Mouse (Mus musculus) hindbrain, embryonic 16.5 days (tissue): ENCODE results near the gene Scamp2. TPM values are rescaled to one million over a fixed set of nuclear protein-coding genes. Genes with fewer than 3 reads are reported as not detected.

Experiments used
- ATAC-seq: fragments of 200-750 bp; cut with Nextera tagmentation; 2 replicates; pipeline ENCODE4 v1.8.0; 2017; ENCODE audit warnings: moderate TSS enrichment, moderate library complexity
- H3K27ac ChIP-seq: fragments of 300-500 bp; sonication (generic); 2 replicates; pipeline ENCODE4 v1.5.1; 2014; ENCODE audit warnings: low read depth, mild to moderate bottlenecking, control low read depth, low read length, moderate library complexity
- H3K27me3 ChIP-seq: fragments of 300-500 bp; sonication (generic); replicated peaks from 2 replicates; pipeline ENCODE4 v1.6.1; 2014; ENCODE audit warnings: low read length; ENCODE audit not compliant: control insufficient read depth, insufficient read depth
- H3K36me3 ChIP-seq: fragments of 300-500 bp; sonication (generic); 2 replicates; pipeline ENCODE4 v1.6.1; 2014; ENCODE audit warnings: mild to moderate bottlenecking, low read length, moderate library complexity, mixed read lengths; ENCODE audit not compliant: control insufficient read depth, insufficient read depth
- H3K4me1 ChIP-seq: fragments of 300-500 bp; sonication (generic); 2 replicates; pipeline ENCODE4 v1.6.1; 2014; ENCODE audit warnings: low read depth, low read length; ENCODE audit not compliant: control insufficient read depth, insufficient read depth
- H3K4me2 ChIP-seq: fragments of 300-500 bp; sonication (generic); 2 replicates; pipeline ENCODE4 v1.6.1; 2014; ENCODE audit warnings: mild to moderate bottlenecking, low read length, control low read depth, moderate library complexity
- H3K4me3 ChIP-seq: fragments of 300-500 bp; sonication (generic); 2 replicates; pipeline ENCODE4 v1.5.1; 2014; ENCODE audit warnings: mild to moderate bottlenecking, low read length, control low read depth, moderate library complexity
- H3K9ac ChIP-seq: fragments of 300-500 bp; sonication (generic); 2 replicates; pipeline ENCODE4 v1.6.1; 2014; ENCODE audit warnings: low read depth, mild to moderate bottlenecking, control low read depth, low read length, moderate library complexity
- H3K9me3 ChIP-seq: fragments of 300-500 bp; sonication (generic); 2 replicates; pipeline ENCODE4 v1.6.1; 2014; ENCODE audit warnings: mild to moderate bottlenecking, low read length, moderate library complexity; ENCODE audit not compliant: control insufficient read depth
- WGBS: fragments of 180-500 bp; shearing (Covaris S2); extraction: QIAGEN DNeasy Blood & Tissue Kit; methylation state at CpG from one replicate; pipeline ENCODE4 v1.1.7; 2014; 5-methylcytosine and 5-hydroxymethylcytosine counted together
- polyA plus RNA-seq: library from polyadenylated mRNA; unstranded; fragments of >200 nt; fragmentation: Nextera tagmentation; extraction: Ambion mirVana; gene quantifications from 2 replicates; pipeline ENCODE4 v1.2.1, GENCODE M21; 2015

The Scamp2 gene
- 49.4 and 50.1 TPM in 2 replicates for polyA plus RNA-seq

DNA sequence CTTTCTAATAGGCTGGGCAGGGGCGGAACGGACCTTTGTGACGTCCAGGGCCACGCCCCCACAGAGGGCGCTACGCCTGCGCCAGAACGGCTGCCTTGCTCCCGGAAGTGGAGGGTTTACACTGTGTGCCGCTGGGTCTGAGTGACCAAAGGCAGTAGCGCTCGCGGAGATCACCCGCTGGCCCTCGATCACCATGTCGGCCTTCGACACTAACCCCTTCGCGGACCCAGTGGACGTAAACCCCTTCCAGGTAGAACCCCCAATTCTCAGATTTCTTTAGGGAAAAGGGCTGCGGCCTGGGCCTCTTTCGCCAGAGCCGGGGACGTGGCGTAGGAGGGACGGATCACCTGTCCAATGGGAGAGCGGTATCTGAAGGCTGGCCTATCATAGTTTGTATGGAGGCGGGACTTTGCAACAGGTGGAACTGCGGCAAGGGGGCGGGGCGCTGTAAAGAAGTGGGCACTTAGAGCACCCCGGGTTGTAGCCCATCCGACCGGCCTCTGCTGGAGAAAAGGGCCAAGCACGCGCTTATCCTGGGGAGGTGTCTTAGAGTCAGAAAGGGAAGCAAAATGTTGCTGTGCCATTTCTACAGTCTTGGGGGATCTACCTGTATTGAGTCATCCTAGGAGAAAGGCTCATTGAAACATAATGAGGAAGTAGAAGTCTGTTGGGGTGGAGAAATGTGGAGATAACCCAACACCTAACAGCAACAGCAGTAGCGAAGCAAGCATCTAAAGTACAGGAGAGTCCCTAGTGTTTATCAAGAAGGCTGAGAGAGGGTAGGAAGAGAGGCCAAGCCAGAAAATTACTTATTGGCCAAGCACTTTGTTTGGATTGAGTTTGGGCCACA is at the start of gene Scamp2:
Gene Scamp2, plus strand, starts transcription at position 83 of the 850 bp plus-strand sequence.
- peak within 1 kb of the TSS; percentile 62 for H3K4me3 ChIP-seq
- 1% methylated on average over 37 of the region's 37 CpGs for WGBS
- peak within 1 kb of the TSS; percentile 72 for H3K9ac ChIP-seq
- peaks cover 22% of the 10 kb centered on the region for H3K4me1 ChIP-seq
- peak within 1 kb of the TSS; percentile 87 for H3K27ac ChIP-seq
- peak within 1 kb of the TSS; percentile 86 for H3K4me2 ChIP-seq
- no peaks in the 10 kb centered on the region; the same call in 1 of the 2 replicates for H3K27me3 ChIP-seq
- H3K36me3 ChIP-seq: no peaks in the 10 kb centered on the region
- ATAC-seq: peak; percentile 100
- no peaks in the 10 kb centered on the region for H3K9me3 ChIP-seq

DNA sequence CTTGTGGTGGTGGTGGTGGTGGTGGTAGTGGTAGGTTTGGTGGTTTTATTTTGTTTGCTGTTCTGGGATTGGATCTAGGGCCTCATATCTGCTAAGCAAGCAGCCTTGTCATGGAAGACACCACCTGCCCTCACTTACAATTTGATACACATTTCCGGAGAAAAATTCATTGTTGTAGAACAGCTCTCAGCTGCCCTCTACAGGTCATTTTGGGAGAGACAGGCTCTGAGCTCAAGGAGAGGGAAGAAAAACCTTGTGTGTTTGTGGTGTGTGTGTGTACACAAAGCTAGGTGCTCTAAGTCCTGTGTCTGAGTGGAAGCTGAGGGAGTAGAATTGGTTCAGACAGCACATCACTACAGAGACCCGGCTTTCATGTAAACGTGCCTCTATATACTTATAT is 43.6 kb upstream of the Scamp2 start:
- no peak for ATAC-seq
- Histone ChIP-seq H3K4me1 (peaks cover 4% of the 10 kb centered on the region), H3K36me3 (no peaks in the 10 kb centered on the region), H3K9ac (no peak overlapping the region; the same call in 1 of the 2 replicates), H3K9me3 (no peaks in the 10 kb centered on the region), H3K4me3 (no peak overlapping the region), H3K4me2 (no peak overlapping the region), H3K27ac (peak overlapping the region; percentile 48; the same call in 1 of the 2 replicates), H3K27me3 (no peaks in the 10 kb centered on the region)
- WGBS: 6% methylated on average over 3 of the region's 3 CpGs

DNA sequence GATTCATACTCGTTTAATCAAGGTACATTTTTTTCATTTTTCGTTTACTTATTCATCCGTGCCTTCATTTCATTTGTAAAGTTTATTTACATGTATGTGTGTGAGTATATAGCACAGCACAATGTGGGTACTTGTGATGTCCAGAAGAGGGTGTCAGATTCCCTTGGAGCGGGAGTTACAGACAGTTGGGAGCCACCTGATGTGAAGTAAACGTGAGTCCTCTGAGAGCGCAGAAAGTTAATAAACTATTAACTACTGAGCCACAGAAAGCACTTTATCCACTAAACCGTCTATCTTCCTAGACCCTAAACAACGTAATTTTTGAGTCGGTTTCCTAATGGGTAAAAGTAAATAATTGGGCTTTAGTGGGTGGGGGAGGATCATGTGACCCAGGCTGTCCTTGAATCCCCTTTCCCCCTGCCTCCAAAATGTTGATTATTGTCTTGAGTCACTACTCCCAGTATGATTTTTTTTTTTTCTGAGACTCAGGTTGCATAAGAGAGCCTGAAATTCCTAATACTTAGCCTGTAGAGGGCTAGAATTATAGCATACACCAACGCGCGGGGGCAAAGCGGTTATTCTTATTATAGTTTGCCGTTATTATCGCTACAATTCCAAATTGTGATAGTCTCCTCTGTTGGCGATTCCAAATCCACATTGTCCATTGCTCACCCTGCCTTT is 40.2 kb upstream of the Scamp2 start:
- 25% methylated on average over 16 of the region's 16 CpGs for WGBS
- H3K27ac ChIP-seq: peak overlapping the region; percentile 95
- H3K36me3 ChIP-seq: no peaks in the 10 kb centered on the region
- H3K9me3 ChIP-seq: no peaks in the 10 kb centered on the region
- peaks cover 24% of the 10 kb centered on the region for H3K4me1 ChIP-seq
- peak overlapping the region; percentile 79 for H3K4me2 ChIP-seq
- peak overlapping the region; percentile 98 for H3K4me3 ChIP-seq
- H3K27me3 ChIP-seq: no peaks in the 10 kb centered on the region
- peak; percentile 57 for ATAC-seq
- peak overlapping the region; percentile 98 for H3K9ac ChIP-seq

DNA sequence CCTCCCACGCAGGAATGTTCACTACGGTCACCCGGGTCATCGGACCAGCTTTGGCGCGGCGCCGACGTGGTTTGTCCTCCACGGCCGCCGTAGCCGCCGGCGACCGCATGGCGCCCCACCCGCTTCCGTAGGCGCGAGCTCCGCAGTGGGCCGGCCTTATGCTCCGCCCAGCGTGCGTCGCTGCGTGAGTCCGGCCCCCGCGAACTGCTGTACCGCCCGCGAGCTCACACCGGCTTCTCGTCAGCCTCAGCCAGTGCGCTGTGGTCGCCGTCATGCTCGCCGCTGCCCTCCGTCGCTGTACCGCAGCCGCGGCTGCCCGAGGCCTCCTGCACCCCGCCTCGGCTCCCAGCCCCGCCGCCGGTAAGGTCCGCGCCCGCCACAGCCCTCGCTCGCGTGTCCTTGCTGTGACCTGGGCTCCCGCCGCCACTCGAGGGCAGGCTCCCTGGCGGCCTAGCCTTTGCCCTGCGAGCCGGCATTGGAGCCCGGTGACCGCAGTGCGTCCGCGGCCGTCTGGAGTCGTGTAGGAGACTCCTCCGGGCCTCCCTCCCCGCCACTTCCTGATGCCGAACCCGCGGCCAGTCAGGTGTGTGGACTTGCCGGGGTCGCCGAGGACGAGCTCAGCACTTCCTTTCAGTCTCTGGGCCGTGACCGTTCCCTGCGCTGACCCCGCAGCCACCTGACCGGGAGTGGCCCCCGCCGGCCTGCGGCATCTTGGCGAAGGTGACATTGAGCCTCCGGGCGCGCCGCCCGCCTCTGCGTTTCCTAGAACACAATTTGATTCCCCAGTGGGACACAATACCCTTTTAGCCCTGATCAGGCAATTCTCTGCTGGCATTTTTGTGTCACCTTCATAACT is 39.5 kb upstream of the Scamp2 start, which contains the start of gene Cox5a:
Gene Cox5a, plus strand, starts transcription at position 219 of the 856 bp plus-strand sequence.
- Histone ChIP-seq H3K4me1 (peaks cover 26% of the 10 kb centered on the region), H3K27me3 (no peaks in the 10 kb centered on the region), H3K4me3 (peak within 1 kb of the TSS; percentile 98), H3K27ac (peak within 1 kb of the TSS; percentile 95), H3K36me3 (no peaks in the 10 kb centered on the region), H3K4me2 (peak within 1 kb of the TSS; percentile 79), H3K9ac (peak within 1 kb of the TSS; percentile 98), H3K9me3 (no peaks in the 10 kb centered on the region)
- WGBS: under 1% methylated on average over 95 of the region's 95 CpGs
- peak; percentile 96 for ATAC-seq

DNA sequence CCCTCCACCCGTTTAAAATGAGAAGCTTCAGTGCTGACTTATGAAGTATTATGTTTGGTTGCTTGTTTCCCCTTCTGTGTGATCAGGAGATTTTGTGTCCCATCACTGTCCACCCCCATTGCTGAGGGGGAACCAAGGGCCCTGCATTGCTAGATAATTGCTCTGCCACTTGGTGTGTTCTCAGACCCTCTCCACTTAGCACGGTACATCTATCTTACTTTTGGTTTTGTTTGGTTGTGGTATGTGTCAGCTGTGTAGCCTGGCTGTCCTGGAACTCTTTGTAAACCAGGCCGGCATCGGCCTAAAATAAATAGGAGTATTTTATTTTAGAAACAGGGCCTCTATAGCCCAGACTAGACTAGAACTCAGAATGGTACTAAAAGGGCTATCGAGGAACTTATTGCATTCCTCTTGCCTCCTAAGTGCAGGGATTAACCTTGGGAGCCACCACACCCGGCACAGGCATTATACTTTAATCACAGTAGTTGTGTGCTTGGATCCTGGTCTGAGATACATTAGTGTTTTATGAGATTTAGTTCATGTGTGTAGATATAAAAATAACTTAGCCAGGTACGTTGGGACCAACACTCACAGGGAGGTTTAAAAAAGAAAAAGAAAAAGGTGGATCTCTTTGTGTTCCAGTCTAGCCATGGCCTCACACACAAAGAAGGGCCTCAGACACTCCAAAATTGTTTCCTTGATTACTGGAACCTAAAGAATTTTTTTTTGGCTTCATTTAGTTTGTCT is 38.5 kb upstream of the Scamp2 start:
- H3K27ac ChIP-seq: peak overlapping the region; percentile 95; the same call in 1 of the 2 replicates
- H3K9me3 ChIP-seq: no peaks in the 10 kb centered on the region
- H3K36me3 ChIP-seq: no peaks in the 10 kb centered on the region
- no peaks in the 10 kb centered on the region for H3K27me3 ChIP-seq
- 39% methylated on average over 7 of the region's 7 CpGs for WGBS
- peak overlapping the region; percentile 79 for H3K4me2 ChIP-seq
- ATAC-seq: no peak
- H3K4me3 ChIP-seq: peak overlapping the region; percentile 98
- H3K4me1 ChIP-seq: peaks cover 25% of the 10 kb centered on the region
- H3K9ac ChIP-seq: peak overlapping the region; percentile 98

DNA sequence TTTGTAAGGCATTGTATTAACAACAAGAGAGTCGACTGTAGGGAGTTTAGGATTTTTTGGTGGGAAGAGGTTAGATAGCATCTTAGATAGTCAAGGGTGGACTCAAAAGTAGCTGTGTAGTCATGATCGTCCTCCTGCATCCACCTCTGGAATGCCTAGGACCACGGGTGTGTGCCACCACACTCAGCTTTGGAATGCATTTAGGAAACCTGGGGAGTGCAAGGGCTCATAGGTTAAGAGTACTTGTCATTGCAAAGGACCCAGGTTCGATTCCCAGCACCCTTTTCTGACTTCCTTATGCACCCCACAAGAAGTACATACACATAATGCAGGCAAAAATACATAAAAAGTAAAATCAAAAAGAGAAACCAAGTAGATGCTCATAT is 37.9 kb upstream of the Scamp2 start:
- no peak overlapping the region for H3K9ac ChIP-seq
- H3K27ac ChIP-seq: no peak overlapping the region
- no peaks in the 10 kb centered on the region for H3K27me3 ChIP-seq
- peak overlapping the region; percentile 79 for H3K4me2 ChIP-seq
- peak overlapping the region; percentile 98 for H3K4me3 ChIP-seq
- peaks cover 25% of the 10 kb centered on the region for H3K4me1 ChIP-seq
- no peaks in the 10 kb centered on the region for H3K9me3 ChIP-seq
- no peak for ATAC-seq
- 80% methylated on average over 4 of the region's 4 CpGs for WGBS
- H3K36me3 ChIP-seq: no peaks in the 10 kb centered on the region

DNA sequence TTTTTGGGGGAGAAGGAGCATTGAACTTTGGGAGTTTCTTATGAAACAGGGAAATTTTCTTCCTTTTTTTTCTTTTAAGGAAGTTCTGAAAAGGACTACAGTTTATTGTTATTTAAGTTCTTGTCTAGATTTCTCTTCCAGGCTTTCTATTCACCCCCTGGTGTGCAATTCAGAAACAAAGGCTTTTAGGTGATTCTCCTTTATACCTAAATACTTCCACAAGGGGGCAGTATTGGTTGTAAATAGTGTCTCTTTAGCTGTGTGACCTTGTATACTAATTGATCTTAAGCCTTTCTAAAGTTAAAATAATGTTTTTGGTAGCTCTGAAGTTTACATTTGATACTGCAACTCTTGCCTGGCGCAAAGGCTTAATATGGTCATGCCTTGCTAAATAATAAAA is 37.0 kb upstream of the Scamp2 start:
- ATAC-seq: no peak
- Histone ChIP-seq H3K27ac (no peak overlapping the region), H3K27me3 (no peaks in the 10 kb centered on the region), H3K9me3 (no peaks in the 10 kb centered on the region), H3K9ac (no peak overlapping the region), H3K4me2 (0 out of 2 replicates have a peak overlapping the region, but pooled peaks have one; percentile 5), H3K4me1 (peaks cover 25% of the 10 kb centered on the region), H3K4me3 (no peak overlapping the region), H3K36me3 (no peaks in the 10 kb centered on the region)
- WGBS: 86% methylated on average over 1 of the region's 1 CpGs

DNA sequence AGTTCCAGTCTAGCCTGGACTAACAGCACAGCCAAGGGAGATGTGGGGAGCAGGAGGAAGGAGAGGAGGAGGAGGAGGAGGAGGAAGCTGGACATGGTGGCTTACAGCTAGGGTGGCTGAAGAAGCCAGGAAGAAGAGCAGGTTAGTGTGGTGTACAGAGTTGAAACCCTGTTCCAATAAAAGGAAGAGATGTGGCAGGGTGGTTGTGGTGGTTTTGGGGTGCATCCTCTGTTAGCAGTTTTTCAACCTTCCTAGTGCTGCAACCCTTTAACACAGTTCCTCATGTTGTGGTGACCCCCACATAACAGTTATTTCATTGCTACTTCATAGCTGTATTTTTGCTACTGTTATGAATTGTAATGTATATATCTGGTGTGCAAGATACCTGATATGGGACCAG is 36.3 kb upstream of the Scamp2 start:
- Histone ChIP-seq H3K4me2 (0 out of 2 replicates have a peak overlapping the region, but pooled peaks have one; percentile 5), H3K4me3 (no peak overlapping the region), H3K27me3 (no peaks in the 10 kb centered on the region), H3K36me3 (no peaks in the 10 kb centered on the region), H3K27ac (no peak overlapping the region), H3K4me1 (peaks cover 25% of the 10 kb centered on the region), H3K9me3 (no peaks in the 10 kb centered on the region), H3K9ac (no peak overlapping the region)
- ATAC-seq: no peak
